Mouse (Mus musculus) myocyte (in vitro differentiated cells): Measurements from ENCODE around the gene Vegfc. TPM values are rescaled to one million over a fixed set of nuclear protein-coding genes. Genes with fewer than 3 reads are reported as not detected.

Experiments used
- H3K27me3 ChIP-seq: one replicate; pipeline ENCODE4 v1.6.1; 2011; ENCODE audit not compliant: control insufficient read depth, insufficient read depth, insufficient read length
- H3K36me3 ChIP-seq: one replicate; pipeline ENCODE4 v1.6.1; 2011; ENCODE audit not compliant: control insufficient read depth, insufficient read depth
- H3K4me2 ChIP-seq: one replicate; pipeline ENCODE4 v1.6.1; 2011; ENCODE audit warnings: low read depth, control low read depth
- H3K4me3 ChIP-seq: one replicate; pipeline ENCODE4 v1.5.1; 2011; ENCODE audit warnings: mild to moderate bottlenecking, control low read depth, moderate library complexity
- H3K79me2 ChIP-seq: one replicate; pipeline ENCODE4 v1.6.1; 2011; ENCODE audit not compliant: control insufficient read depth, insufficient read depth
- H3ac ChIP-seq: one replicate; pipeline ENCODE4 v1.6.1; 2011; ENCODE audit not compliant: control insufficient read depth, insufficient read length
- CEBPB ChIP-seq: IDR thresholded peaks from 2 replicates; pipeline ENCODE4 v1.6.1; 2011; ENCODE audit warnings: mild to moderate bottlenecking, moderate library complexity; ENCODE audit not compliant: poor library complexity, insufficient read depth, severe bottlenecking
- E2F4 ChIP-seq: IDR thresholded peaks from one replicate; pipeline ENCODE4 v1.6.1; 2011; ENCODE audit warnings: mild to moderate bottlenecking, control low read depth, moderate library complexity; ENCODE audit not compliant: insufficient read depth
- MAX ChIP-seq: IDR thresholded peaks from one replicate; pipeline ENCODE4 v1.6.1; 2011; ENCODE audit warnings: low read depth, mild to moderate bottlenecking, control low read depth
- MYOD1 ChIP-seq, 3 experiments: IDR thresholded peaks; one replicate each; pipeline ENCODE4 v1.6.1; 2011; ENCODE audit warnings: control low read depth in 2 of 3, low read depth in 2 of 3, mild to moderate bottlenecking in 2 of 3, moderate library complexity in 1 of 3; ENCODE audit not compliant: insufficient read length in 2 of 3, control insufficient read depth in 1 of 3
- MYOG ChIP-seq, 3 experiments: IDR thresholded peaks; one replicate each; pipeline ENCODE4 v1.6.1; 2011; ENCODE audit warnings: control low read depth in 2 of 3, low read depth in 2 of 3, mild to moderate bottlenecking in 2 of 3; ENCODE audit not compliant: insufficient read length in 2 of 3, control insufficient read depth in 1 of 3, insufficient read depth in 1 of 3
- POLR2A ChIP-seq: IDR thresholded peaks from one replicate; pipeline ENCODE4 v1.6.1; 2011; ENCODE audit warnings: low read depth, mild to moderate bottlenecking, control low read depth, moderate library complexity; ENCODE audit not compliant: insufficient read length
- POLR2AphosphoS2 ChIP-seq: IDR thresholded peaks from one replicate; pipeline ENCODE4 v1.6.1; 2011; ENCODE audit warnings: low read depth, control low read depth; ENCODE audit not compliant: insufficient read length
- REST ChIP-seq: IDR thresholded peaks from one replicate; pipeline ENCODE4 v1.6.1; 2011; ENCODE audit warnings: mild to moderate bottlenecking, control low read depth, moderate library complexity; ENCODE audit not compliant: insufficient read depth, insufficient read length
- SRF ChIP-seq: IDR thresholded peaks from one replicate; pipeline ENCODE4 v1.6.1; 2011; ENCODE audit warnings: low read depth; ENCODE audit not compliant: control insufficient read depth, insufficient read length
- TCF12 ChIP-seq: IDR thresholded peaks from one replicate; pipeline ENCODE4 v1.6.1; 2011; ENCODE audit warnings: mild to moderate bottlenecking, control low read depth; ENCODE audit not compliant: poor library complexity, insufficient read depth, severe bottlenecking
- TCF3 ChIP-seq: IDR thresholded peaks from one replicate; pipeline ENCODE4 v1.6.1; 2011; ENCODE audit warnings: low read depth, control low read depth; ENCODE audit not compliant: insufficient read length
- USF1 ChIP-seq: IDR thresholded peaks from one replicate; pipeline ENCODE4 v1.6.1; 2011; ENCODE audit warnings: low read depth, mild to moderate bottlenecking, control low read depth, moderate library complexity
- polyA plus RNA-seq: library from polyadenylated mRNA; unstranded; fragments of >200 nt; fragmentation: generic; extraction: Trizol; gene quantifications from one replicate; pipeline ENCODE4 v1.2.1, GENCODE M21; 2012; ENCODE audit warnings: missing spikeins

Vegfc gene
- polyA plus RNA-seq, 1 experiment = 7.8 TPM

- Histone ChIP-seq H3ac (no peak overlapping the region), H3K27me3 (no peaks in the 10 kb centered on the region), H3K4me2 (no peak overlapping the region), H3K36me3 (no peaks in the 10 kb centered on the region), H3K4me3 (no peak overlapping the region), H3K79me2 (no peaks in the 10 kb centered on the region)
- TF ChIP-seq TCF12 = no peak
- no peak for TF ChIP-seq USF1
- TF ChIP-seq CEBPB = no peak
- TF ChIP-seq SRF = no peak
- TF ChIP-seq MAX = no peak
- TF ChIP-seq TCF3 = no peak
- TF ChIP-seq MYOG (IDR thresholded peaks at IDR 0.05; ENCODE audit: control insufficient read depth in 1 of 3, insufficient read depth in 1 of 3, insufficient read length in 2 of 3, low read depth in 2 of 3) = no peak
- TF ChIP-seq POLR2AphosphoS2 = no peak
- no peak for TF ChIP-seq E2F4
- TF ChIP-seq POLR2A = no peak
- TF ChIP-seq REST = no peak
- no peak for TF ChIP-seq MYOD1 (IDR thresholded peaks at IDR 0.05; ENCODE audit: control insufficient read depth in 1 of 3, insufficient read length in 2 of 3, low read depth in 2 of 3)
These were observed 138.8 kb downstream of the Vegfc start for GRCm38 (mm10) chr8:54216250-54216649.

GRCm38 (mm10) chr8:54228801-54229204 lies 151.4 kb downstream of the Vegfc start:
- H3K27me3 ChIP-seq = no peaks in the 10 kb centered on the region
- no peak overlapping the region for H3K4me3 ChIP-seq
- no peak overlapping the region for H3K4me2 ChIP-seq
- H3K79me2 ChIP-seq = no peaks in the 10 kb centered on the region
- H3K36me3 ChIP-seq = no peaks in the 10 kb centered on the region
- H3ac ChIP-seq = no peak overlapping the region
- TF ChIP-seq CEBPB (no peak), MYOG (IDR thresholded peaks at IDR 0.05; ENCODE audit: control insufficient read depth in 1 of 3, insufficient read depth in 1 of 3, insufficient read length in 2 of 3, low read depth in 2 of 3) (no peak), E2F4 (no peak), POLR2A (no peak), REST (no peak), USF1 (no peak), TCF12 (no peak), POLR2AphosphoS2 (no peak), MAX (no peak), MYOD1 (IDR thresholded peaks at IDR 0.05; ENCODE audit: control insufficient read depth in 1 of 3, insufficient read length in 2 of 3, low read depth in 2 of 3) (no peak), TCF3 (no peak), SRF (no peak)

- Histone ChIP-seq H3K4me2 (no peak overlapping the region), H3K36me3 (no peaks in the 10 kb centered on the region), H3K27me3 (no peaks in the 10 kb centered on the region), H3ac (no peak overlapping the region), H3K4me3 (no peak overlapping the region), H3K79me2 (no peaks in the 10 kb centered on the region)
- TF ChIP-seq MYOG (IDR thresholded peaks at IDR 0.05; ENCODE audit: control insufficient read depth in 1 of 3, insufficient read depth in 1 of 3, insufficient read length in 2 of 3, low read depth in 2 of 3) (no peak), TCF12 (no peak), MAX (no peak)
These were observed 153.2 kb downstream of the Vegfc start for GRCm38 (mm10) chr8:54230638-54231037.

GRCm38 (mm10) chr8:54233316-54233715 lies 155.9 kb downstream of the Vegfc start:
- Histone ChIP-seq H3K27me3 (no peaks in the 10 kb centered on the region), H3K79me2 (no peaks in the 10 kb centered on the region), H3K36me3 (no peaks in the 10 kb centered on the region), H3K4me3 (no peak overlapping the region), H3ac (no peak overlapping the region), H3K4me2 (no peak overlapping the region)
- TF ChIP-seq TCF12 = no peak
- TF ChIP-seq CEBPB = no peak
